Mouse (Mus musculus): ENCODE results near the gene Kcnip4.

Gene Kcnip4

GRCm38 (mm10) chr5:48889395-48890194, 635.1 kb downstream of the Kcnip4 start:
- peak in 1 of 2 experiments; percentile 9 for DNase-seq (ENCODE audit: low spot score in 2 of 2)

GRCm38 (mm10) chr5:48878081-48878480, 646.6 kb downstream of the Kcnip4 start:
- DNase-seq (ENCODE audit: low spot score in 2 of 2), result no peak

- no peak for DNase-seq (ENCODE audit: low spot score in 2 of 2)
These were observed 660.3 kb downstream of the Kcnip4 start for GRCm38 (mm10) chr5:48864268-48864967.

- DNase-seq (ENCODE audit: low spot score in 2 of 2), result no peak
These were observed 683.7 kb downstream of the Kcnip4 start for GRCm38 (mm10) chr5:48840971-48841370.

GRCm38 (mm10) chr5:48795526-48795925, 729.2 kb downstream of the Kcnip4 start:
- no peak for DNase-seq (ENCODE audit: low spot score in 2 of 2)

- no peak for DNase-seq (ENCODE audit: low spot score in 2 of 2)
These were observed 745.3 kb downstream of the Kcnip4 start for GRCm38 (mm10) chr5:48779376-48779775.

- DNase-seq (ENCODE audit: low spot score in 2 of 2), result no peak
These were observed 776.1 kb downstream of the Kcnip4 start for GRCm38 (mm10) chr5:48748613-48749012.

GRCm38 (mm10) chr5:48737640-48738039, 787.1 kb downstream of the Kcnip4 start:
- no peak for DNase-seq (ENCODE audit: low spot score in 2 of 2)

- no peak for DNase-seq (ENCODE audit: low spot score in 2 of 2)
These were observed 806.5 kb downstream of the Kcnip4 start for GRCm38 (mm10) chr5:48718166-48718565.

- no peak for DNase-seq (ENCODE audit: low spot score in 2 of 2)
These were observed 818.7 kb downstream of the Kcnip4 start for GRCm38 (mm10) chr5:48705997-48706396.

GRCm38 (mm10) chr5:48687068-48687467, 837.6 kb downstream of the Kcnip4 start:
- no peak for DNase-seq (ENCODE audit: low spot score in 2 of 2)

- DNase-seq (ENCODE audit: low spot score in 2 of 2), result no peak
These were observed 844.7 kb downstream of the Kcnip4 start for GRCm38 (mm10) chr5:48679733-48680595.

GRCm38 (mm10) chr5:48662504-48662903, 862.2 kb downstream of the Kcnip4 start:
- no peak for DNase-seq (ENCODE audit: low spot score in 2 of 2)

GRCm38 (mm10) chr5:48659975-48660374, 864.7 kb downstream of the Kcnip4 start:
- DNase-seq (ENCODE audit: low spot score in 2 of 2), result no peak

GRCm38 (mm10) chr5:48650496-48650895, 874.2 kb downstream of the Kcnip4 start:
- DNase-seq (ENCODE audit: low spot score in 2 of 2), result no peak

- DNase-seq (ENCODE audit: low spot score in 2 of 2), result no peak
These were observed 888.0 kb downstream of the Kcnip4 start for GRCm38 (mm10) chr5:48636675-48637074.

- DNase-seq (ENCODE audit: low spot score in 2 of 2), result no peak
These were observed 891.1 kb downstream of the Kcnip4 start for GRCm38 (mm10) chr5:48633631-48634030.

- DNase-seq (ENCODE audit: low spot score in 2 of 2), result no peak
These were observed 901.3 kb downstream of the Kcnip4 start for GRCm38 (mm10) chr5:48623370-48623769.

GRCm38 (mm10) chr5:48606916-48607315, 917.8 kb downstream of the Kcnip4 start:
- DNase-seq (ENCODE audit: low spot score in 2 of 2), result no peak

GRCm38 (mm10) chr5:48606281-48606680, 918.4 kb downstream of the Kcnip4 start:
- no peak for DNase-seq (ENCODE audit: low spot score in 2 of 2)

GRCm38 (mm10) chr5:48599481-48600040, 925.1 kb downstream of the Kcnip4 start:
- no peak for DNase-seq (ENCODE audit: low spot score in 2 of 2)

- DNase-seq (ENCODE audit: low spot score in 2 of 2), result no peak
These were observed 936.7 kb downstream of the Kcnip4 start for GRCm38 (mm10) chr5:48588014-48588413.
